Mouse (Mus musculus): ENCODE data around the gene Vipas39.

DNA sequence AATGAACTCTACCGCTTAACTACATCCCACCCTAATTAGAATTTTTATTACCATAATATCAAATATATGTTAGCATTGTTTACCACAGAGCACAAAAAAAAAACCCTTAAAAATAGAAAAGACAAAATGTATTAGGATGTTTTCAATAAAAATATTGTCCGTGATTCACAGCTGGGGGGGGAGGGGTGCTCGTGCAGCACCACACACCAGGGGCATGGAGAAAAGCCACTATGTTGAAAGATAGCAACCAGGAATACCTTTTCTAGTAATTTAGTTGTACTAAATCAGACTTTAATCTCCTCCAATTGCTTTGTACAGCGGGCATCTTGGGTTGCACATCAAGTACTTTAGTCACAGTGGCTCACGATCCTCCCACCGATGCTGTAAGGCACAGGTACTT is 67.3 kb downstream of the Vipas39 start:
- TF ChIP-seq CTCF (conservative IDR thresholded peaks at IDR 0.05; ENCODE audit: low read length) = no peak
- no peak for TF ChIP-seq POU5F1 (IDR thresholded peaks at IDR 0.05; ENCODE audit: borderline replicate concordance, low read length)
- TF ChIP-seq NANOG (IDR thresholded peaks at IDR 0.05; ENCODE audit: borderline replicate concordance, low read length) = no peak
